Mouse (Mus musculus) lung, postnatal 0 days (tissue): Measurements from ENCODE around the gene Sestd1.

Source experiments
- CTCF ChIP-seq: IDR thresholded peaks from 2 replicates; pipeline ENCODE4 v1.5.1; 2016; ENCODE audit warnings: antibody characterized with exemption, mild to moderate bottlenecking
- EP300 ChIP-seq: IDR thresholded peaks from 2 replicates; pipeline ENCODE4 v1.6.1; 2016; ENCODE audit warnings: antibody characterized with exemption, mild to moderate bottlenecking, control low read depth

GRCm38 (mm10) chr2:77164662-77165061 lies 115.7 kb downstream of the Sestd1 start:
- TF ChIP-seq CTCF (no peak), EP300 (peak; percentile 73)
